Mouse (Mus musculus) frontal cortex, postnatal 25 days (tissue): ENCODE measurements at regions not wholly inside any gene's neighbourhood (a gene's known extent, or its start where the extent isn't known, plus 50 kb on each side); places are given as distances from the start of the nearest gene placed in this dataset.
"Not testable (repeated sequence)": the region's sequence is repeated elsewhere in the genome, so short reads cannot be mapped to it uniquely, and the experiment has no call there.

Experiments used
- DNase-seq, 2 experiments: peaks; one replicate each; pipeline ENCODE4 v3.0.0; 2022; ENCODE audit warnings: low spot score in 2 of 2

DNA sequence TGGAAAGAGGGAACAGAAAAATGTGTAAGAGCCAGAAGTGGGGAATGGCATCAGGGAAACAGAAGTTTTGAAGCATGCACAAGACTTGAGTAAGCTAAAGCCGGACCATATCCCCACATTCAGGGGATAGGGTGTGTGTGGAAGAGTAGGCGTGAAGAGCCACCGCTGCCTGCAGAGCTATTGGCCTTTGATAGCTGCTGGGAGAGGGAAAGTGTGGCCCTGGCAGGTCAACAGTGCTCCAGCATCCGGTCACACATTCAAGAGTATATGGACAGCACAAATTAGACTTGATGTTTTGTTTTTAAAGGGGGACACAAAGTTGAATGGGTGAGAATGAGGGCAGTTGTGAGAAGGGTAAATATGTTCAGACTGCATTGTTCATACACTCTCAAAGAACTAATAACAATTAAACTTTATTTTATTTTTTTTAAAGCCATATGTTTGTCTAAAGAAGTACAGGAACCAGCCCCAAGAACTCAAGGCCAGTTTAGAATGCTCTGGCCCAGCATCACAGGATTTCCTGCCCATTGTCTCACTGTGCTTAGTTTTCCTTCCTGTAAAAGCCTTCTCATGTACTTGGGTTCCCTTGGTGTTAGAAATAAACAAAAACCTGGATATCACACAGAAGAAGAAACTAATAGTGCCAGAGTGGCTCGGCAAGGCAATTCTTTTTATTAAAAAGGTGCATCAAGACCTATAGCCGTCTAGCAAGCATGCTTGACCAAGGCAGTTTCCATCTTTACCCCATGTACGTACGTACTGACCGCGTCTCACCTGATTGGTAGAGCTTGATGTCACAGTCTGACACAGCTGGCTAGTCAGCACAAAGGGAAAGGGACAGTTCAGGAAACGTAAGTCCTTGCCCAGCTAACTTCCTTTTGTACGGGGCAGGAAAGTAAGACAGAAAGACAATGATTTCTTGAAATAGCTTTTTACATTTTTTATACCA, 144.6 kb upstream of the Rbbp6 start:
- DNase-seq: no peak

DNA sequence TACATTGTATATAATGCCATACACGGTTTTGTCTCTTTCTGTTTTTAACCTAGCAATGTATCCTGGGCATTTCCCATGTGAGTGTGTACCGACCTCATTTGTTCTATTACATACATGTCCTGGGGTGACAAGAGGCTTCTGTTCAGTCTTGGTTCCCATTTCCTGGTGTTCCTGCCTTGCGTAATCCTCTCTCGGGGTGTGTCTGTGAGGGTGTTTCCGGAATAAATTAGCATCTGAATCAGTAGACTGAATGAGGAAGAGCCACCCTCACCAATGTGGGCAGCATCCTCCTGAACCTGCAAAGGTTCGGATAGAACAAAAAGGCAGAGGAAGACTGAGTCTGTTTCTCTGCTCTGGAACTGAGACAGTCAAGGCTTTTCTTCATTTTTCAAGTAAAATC, 142.1 kb upstream of the Rbbp6 start:
- no peak for DNase-seq

DNA sequence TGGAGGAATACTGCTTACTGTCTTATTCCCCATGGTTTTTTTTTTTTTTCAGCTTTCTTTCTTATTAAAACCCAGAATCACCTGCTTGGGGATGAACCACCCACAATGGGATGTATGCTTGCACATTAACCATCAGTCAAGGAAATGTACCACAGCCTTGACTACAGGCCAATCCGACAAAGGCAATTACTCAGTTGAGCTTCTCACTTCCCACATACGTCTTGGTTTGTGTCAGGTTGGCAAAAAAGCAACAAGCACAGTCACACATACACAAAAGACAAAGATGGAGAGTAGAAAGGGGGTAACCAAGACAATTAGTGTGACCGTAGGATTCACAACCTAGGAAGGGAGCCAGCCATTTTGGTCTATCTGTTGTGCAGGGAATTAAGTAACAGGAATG, 126.4 kb upstream of the Rbbp6 start:
- no peak for DNase-seq

DNA sequence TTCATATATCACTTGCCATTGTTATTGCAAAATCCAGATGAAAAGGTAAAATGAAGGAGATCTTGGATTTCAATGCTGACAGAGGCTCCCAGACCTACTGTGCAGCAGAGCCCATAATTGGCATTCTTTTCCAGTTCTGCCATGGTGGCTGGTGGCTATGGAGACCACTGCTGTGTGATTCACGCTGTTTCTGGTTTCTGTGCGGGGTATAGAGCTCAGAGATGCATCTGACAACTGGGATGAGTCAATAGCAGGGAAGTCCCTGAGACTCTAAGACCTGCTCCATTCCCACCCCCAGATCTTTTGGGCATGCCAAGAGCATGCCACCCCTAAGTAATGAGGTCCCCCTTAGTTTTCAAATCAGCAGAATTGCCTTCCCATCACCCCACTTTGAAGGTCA, 120.7 kb upstream of the Rbbp6 start:
- no peak for DNase-seq

DNA sequence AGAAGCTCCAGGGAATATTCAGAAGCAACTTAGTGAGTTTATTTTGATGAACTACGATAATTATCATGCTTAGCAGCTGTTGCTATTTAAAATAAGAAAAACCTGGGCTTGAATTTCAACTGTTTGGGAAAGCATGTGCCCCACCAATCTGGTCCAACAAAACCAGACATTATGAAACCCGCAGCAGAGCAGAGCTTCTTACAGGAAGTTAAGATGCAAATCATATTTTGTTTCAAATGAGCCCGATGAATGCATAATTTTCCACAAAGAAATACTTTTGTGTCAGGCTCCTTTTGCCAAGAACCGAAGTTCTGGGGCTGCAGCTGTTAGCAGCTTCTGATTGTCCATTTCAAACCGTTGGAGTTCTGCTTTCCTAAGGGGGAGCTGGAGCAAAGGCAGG, 118.1 kb upstream of the Rbbp6 start:
- DNase-seq: no peak

DNA sequence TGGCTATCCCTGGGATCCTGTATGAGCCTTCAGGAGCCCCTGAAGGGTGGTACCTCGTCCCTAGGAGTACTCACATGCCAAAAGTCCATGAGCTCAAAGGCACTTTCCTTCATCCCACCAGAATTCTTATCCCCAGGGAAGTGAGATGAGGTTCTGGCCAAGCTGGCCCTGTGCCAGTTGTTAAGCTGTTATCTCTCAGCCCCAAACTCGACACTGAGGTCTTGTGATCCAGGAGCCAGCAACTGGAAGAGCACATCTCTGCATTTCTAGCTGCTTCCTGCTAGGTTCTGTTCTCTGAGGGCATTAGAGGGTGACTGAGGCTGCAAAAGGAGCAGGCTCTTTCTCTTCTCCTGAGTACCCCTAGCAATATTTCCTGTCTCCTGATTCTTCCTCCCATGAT, 92.1 kb upstream of the Rbbp6 start:
- no peak for DNase-seq

DNA sequence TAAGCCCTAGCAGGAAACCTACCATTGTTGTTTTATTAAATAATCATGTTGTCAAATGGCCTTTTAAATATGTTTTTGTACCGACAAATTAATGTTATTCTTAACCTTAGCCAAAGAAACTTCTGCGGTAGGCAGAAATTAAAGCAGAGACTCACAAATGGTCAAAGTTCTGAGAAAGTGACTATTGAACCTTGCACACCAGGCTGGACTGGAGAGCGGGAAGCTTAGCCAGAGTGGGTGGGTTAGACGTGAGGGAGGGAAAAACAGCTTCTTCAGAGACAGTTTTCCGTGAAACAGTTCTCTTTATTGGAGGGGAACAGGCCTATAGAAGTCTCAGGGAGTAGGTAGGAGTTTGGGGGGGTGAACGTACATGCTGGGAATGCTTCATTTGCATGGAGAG, 89.2 kb upstream of the Rbbp6 start:
- no peak for DNase-seq

DNA sequence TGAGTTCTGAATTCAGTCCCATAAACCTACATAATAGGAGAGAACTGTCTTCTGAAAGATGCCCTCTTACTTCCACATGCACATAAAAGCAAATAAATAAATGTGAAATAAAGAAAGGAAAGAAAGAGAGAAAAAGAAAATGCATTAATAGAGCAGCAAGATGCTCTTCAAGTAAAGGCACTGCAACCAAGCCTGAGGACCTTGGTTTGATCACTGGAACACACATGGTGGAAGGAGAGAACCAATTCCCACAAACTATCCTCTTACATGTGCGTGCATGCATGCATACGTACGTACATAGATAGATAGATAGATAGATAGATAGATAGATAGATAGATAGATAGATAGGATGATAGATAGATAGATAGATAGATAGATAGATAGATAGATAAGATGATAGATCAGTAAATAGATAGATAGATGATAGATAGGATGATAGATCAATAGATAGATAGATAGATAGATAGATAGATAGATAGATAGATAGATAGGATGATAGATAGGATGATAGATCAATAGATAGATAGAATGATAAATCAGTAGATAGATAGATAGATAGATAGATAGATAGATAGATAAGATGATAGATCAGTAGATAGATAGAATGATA, 83.5 kb upstream of the Rbbp6 start:
- DNase-seq: not testable (repeated sequence)

DNA sequence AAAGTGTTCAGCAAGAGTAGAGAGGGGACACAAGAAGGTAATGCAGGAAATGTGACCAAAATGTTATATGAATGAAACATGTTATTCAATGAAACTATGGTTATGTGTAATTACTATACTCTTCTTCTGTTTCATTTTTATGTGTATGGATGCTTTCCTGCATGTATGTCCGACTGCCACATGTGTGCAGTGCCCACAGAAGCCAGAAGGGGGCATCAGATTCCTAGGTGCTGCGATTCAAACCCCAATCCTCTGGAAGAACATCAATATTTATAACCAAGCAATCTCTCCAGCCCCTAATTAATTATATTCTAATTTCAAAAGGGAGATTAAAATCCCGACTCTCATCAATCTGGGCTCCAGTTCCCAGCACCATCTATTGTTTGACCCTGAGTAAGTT, 78.7 kb upstream of the Rbbp6 start:
- no peak for DNase-seq

DNA sequence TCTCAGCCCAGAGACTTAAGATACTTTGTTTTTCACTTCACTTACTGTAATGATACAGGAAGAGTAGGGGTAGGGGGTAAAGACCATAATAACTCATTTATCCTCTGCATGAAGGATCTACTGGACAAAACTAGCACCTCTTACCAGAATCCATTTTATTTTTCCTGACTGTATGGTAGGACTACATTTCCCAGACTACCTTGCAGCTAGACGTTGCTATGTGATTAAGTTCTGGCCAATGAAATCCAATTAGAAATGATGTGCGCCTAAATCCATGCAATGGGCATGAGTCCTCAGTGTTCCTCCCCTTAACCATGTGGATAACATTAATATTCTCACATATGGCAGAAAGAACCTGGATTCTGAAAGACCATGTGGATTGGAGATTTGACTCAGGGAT, 68.3 kb upstream of the Rbbp6 start:
- no peak for DNase-seq

DNA sequence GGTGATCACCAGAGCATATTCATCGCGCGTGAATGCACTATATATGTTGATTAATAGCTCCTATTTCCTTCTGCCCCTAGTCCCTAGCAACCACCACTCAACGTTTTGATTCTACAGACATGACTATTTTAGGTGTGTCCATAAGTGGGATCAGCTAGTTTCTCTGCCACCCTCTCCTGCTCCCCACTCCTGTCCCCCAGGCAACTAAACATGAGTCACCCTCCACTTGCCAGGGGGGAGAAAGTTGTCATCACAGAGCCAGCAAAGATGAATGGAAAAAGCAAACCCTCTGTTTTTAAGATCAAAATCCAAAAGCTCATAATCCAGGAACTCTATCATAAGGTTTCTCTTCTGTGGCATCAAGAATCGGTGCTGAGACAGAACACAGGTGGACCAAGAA, 59.4 kb upstream of the Rbbp6 start:
- peak in 1 of 2 experiments; percentile 3 for DNase-seq

DNA sequence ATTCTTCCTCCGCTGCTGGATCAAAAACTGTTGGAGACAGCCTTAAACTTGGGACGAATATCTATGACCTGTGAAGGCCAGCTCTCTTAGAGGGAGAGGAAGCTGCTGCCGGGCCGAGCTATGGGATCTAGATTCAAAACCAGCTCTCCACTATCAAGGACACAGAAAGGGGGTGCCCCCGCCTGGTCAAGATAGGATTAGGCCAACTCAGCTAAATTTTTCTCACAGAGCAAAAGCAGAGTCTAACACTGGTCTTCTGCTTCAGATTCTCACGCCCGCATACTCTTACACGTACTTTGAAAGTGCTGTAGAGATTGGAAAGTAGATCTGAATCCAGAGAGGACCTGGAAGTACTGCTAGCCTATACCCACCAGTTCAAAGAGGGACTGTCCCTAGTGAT, 56.2 kb upstream of the Rbbp6 start:
- DNase-seq: peak; percentile 8 to 19
